Mouse (Mus musculus): ENCODE measurements around the gene Rimklb. TPM values are rescaled to one million over a fixed set of nuclear protein-coding genes. Genes with fewer than 3 reads are reported as not detected.

Gene Rimklb
- polyA plus RNA-seq, 1 experiment from 2014 or later, result 21.6 TPM

GRCm38 (mm10) chr6:122466092-122466713 is 32.4 kb downstream of the Rimklb start:
- no peak for DNase-seq
- Histone ChIP-seq H3K27me3 (ENCODE audit: insufficient read depth, low read length) (no peaks in the 10 kb centered on the region), H3K4me2 (no peak overlapping the region), H3K9me3 (ENCODE audit: low read depth, low read length) (no peaks in the 10 kb centered on the region), H3K4me3 (ENCODE audit: low read depth, low read length) (no peak overlapping the region), H3K27ac (ENCODE audit: low read depth) (no peak overlapping the region), H3K9ac (no peak overlapping the region), H3K4me1 (ENCODE audit: insufficient read depth) (no peaks in the 10 kb centered on the region), H3K36me3 (ENCODE audit: insufficient read depth) (peaks cover 16% of the 10 kb centered on the region; the same call in 1 of the 2 replicates)
- no peak for ATAC-seq (ENCODE audit: insufficient read depth)
- TF ChIP-seq CTCF (IDR thresholded peaks at IDR 0.05; ENCODE audit: low read depth), result no peak
- WGBS, result 79% methylated on average over 3 of the region's 3 CpGs

DNA sequence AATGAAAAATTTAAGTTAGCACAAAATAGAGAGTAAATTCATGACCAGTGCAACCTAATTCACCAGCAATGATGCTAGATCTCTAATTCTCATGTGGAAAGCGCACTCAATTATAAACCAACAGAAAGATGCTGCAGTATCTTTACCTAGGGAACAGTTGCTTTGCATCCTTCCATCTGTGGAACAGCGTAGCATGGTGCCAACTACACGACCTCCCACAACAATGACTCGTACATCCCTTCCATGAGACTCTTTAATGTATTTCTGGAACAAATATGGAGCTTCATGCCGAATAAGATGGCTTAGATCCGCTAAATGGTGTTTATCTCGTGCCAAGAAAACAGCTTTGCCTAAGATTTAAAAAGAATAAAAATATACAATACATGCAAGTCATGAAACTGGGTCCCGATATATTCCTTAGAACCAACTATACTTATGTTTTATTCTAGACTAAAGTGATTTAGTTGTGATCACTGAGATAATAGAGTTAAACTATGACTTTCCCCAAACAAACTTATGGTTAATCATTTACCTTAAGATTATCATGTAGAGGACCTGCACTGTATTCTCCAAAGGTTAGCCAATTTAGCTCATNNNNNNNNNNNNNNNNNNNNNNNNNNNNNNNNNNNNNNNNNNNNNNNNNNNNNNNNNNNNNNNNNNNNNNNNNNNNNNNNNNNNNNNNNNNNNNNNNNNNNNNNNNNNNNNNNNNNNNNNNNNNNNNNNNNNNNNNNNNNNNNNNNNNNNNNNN is 39.4 kb downstream of the Rimklb start:
- DNase-seq, result no peak
- Histone ChIP-seq H3K9ac (no peak overlapping the region), H3K4me3 (ENCODE audit: low read depth, low read length) (no peak overlapping the region), H3K27ac (ENCODE audit: low read depth) (no peak overlapping the region), H3K4me1 (ENCODE audit: insufficient read depth) (no peaks in the 10 kb centered on the region), H3K27me3 (ENCODE audit: insufficient read depth, low read length) (no peaks in the 10 kb centered on the region), H3K4me2 (no peak overlapping the region), H3K36me3 (ENCODE audit: insufficient read depth) (peaks cover 30% of the 10 kb centered on the region), H3K9me3 (ENCODE audit: low read depth, low read length) (no peaks in the 10 kb centered on the region)
- TF ChIP-seq CTCF (IDR thresholded peaks at IDR 0.05; ENCODE audit: low read depth), result no peak
- WGBS, result 89% methylated on average over 8 of the region's 8 CpGs
- no peak for ATAC-seq (ENCODE audit: insufficient read depth)

DNA sequence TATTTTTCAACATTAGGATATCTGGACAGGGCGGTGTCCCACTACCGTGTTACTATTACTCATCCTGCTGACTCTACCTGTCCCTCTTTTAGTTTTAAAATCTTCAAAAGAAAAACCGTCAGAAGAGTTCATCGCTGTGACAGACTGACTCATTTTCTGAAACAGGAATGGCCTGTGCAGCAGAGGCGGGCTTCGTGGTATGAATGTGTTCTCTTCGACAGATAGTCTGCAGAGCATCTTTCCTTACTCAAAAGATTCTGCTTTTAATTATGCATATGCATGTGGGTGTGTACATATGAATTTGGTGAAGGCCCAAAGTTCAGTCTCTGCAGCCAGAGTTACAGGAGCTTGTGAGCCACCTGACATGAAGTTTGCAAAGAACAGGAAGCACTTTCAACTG is 50.7 kb downstream of the Rimklb start:
- 88% methylated on average over 7 of the region's 7 CpGs for WGBS
- Histone ChIP-seq H3K27me3 (ENCODE audit: insufficient read depth, low read length) (no peaks in the 10 kb centered on the region), H3K4me2 (no peak overlapping the region), H3K36me3 (ENCODE audit: insufficient read depth) (peaks cover 4% of the 10 kb centered on the region; the same call in 1 of the 2 replicates), H3K9ac (no peak overlapping the region), H3K9me3 (ENCODE audit: low read depth, low read length) (no peaks in the 10 kb centered on the region), H3K27ac (ENCODE audit: low read depth) (no peak overlapping the region), H3K4me1 (ENCODE audit: insufficient read depth) (no peaks in the 10 kb centered on the region), H3K4me3 (ENCODE audit: low read depth, low read length) (no peak overlapping the region)
- TF ChIP-seq CTCF (IDR thresholded peaks at IDR 0.05; ENCODE audit: low read depth), result no peak
- ATAC-seq (ENCODE audit: insufficient read depth), result no peak
- DNase-seq, result no peak

DNA sequence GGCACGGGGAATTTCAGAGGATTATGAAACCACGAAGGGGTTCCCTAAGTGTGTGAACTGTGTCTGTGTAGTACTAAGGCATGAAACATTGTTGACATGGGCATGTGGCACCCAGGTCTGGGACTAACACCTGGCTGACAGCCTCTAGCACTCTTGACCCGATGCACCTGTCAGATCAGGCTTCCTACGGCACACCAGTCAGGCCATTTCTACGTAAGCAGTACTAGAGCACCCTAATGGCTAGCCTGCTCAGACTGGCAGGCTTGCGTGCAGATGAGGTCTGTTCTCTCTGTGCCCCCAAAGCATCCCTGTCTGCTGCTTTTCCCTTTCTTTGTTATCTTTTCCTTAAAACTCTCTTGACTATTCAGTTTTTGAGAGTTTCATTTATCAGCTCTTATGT is 53.3 kb downstream of the Rimklb start:
- Histone ChIP-seq H3K4me2 (no peak overlapping the region), H3K27me3 (ENCODE audit: insufficient read depth, low read length) (no peaks in the 10 kb centered on the region), H3K9ac (no peak overlapping the region), H3K4me1 (ENCODE audit: insufficient read depth) (no peaks in the 10 kb centered on the region), H3K4me3 (ENCODE audit: low read depth, low read length) (no peak overlapping the region), H3K9me3 (ENCODE audit: low read depth, low read length) (no peaks in the 10 kb centered on the region), H3K27ac (ENCODE audit: low read depth) (no peak overlapping the region), H3K36me3 (ENCODE audit: insufficient read depth) (peaks cover 4% of the 10 kb centered on the region; the same call in 1 of the 2 replicates)
- ATAC-seq (ENCODE audit: insufficient read depth) (no peak), DNase-seq (no peak)
- TF ChIP-seq CTCF (IDR thresholded peaks at IDR 0.05; ENCODE audit: low read depth), result no peak
- 71% methylated on average over 6 of the region's 6 CpGs for WGBS

DNA sequence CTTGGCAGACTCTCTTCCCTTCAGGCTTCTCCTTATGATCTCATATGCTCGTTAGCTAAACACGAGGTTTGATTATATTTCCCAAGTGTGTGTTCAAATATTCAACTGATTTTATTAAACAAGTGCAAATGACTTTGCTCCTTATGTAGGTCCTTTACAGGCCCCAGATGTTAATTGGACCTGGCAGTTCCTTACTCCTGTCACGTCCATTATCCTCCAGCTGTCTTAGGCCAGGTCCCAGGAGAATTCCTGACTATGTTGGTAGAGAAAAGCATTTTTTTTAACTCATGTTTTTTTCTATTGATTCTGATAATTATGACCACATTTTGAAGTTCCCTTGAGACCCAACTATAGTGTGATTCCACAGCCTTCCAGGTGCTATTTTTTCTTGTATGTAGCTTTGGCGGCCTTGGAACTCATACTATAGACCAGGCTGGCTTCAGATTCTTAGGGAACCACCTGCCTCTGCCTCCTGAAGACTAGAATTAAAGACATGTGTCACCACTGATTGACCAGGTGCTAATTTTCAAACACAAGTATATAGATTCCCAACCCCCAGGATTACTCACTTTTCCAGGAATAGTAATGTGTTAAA is 57.8 kb downstream of the Rimklb start:
- Histone ChIP-seq H3K27ac (ENCODE audit: low read depth) (no peak overlapping the region), H3K4me1 (ENCODE audit: insufficient read depth) (no peaks in the 10 kb centered on the region), H3K36me3 (ENCODE audit: insufficient read depth) (no peaks in the 10 kb centered on the region), H3K9ac (no peak overlapping the region), H3K4me2 (no peak overlapping the region), H3K9me3 (ENCODE audit: low read depth, low read length) (no peaks in the 10 kb centered on the region), H3K27me3 (ENCODE audit: insufficient read depth, low read length) (no peaks in the 10 kb centered on the region), H3K4me3 (ENCODE audit: low read depth, low read length) (no peak overlapping the region)
- ATAC-seq (ENCODE audit: insufficient read depth) (no peak), DNase-seq (no peak)
- no peak for TF ChIP-seq CTCF (IDR thresholded peaks at IDR 0.05; ENCODE audit: low read depth)
- WGBS, result 79% methylated on average over 4 of the region's 4 CpGs

- no peak for TF ChIP-seq CTCF (IDR thresholded peaks at IDR 0.05; ENCODE audit: low read depth)
- Histone ChIP-seq H3K9me3 (ENCODE audit: low read depth, low read length) (no peaks in the 10 kb centered on the region), H3K4me1 (ENCODE audit: insufficient read depth) (no peaks in the 10 kb centered on the region), H3K4me3 (ENCODE audit: low read depth, low read length) (no peak overlapping the region), H3K27ac (ENCODE audit: low read depth) (no peak overlapping the region), H3K4me2 (no peak overlapping the region), H3K27me3 (ENCODE audit: insufficient read depth, low read length) (no peaks in the 10 kb centered on the region), H3K9ac (no peak overlapping the region), H3K36me3 (ENCODE audit: insufficient read depth) (no peaks in the 10 kb centered on the region)
- WGBS, result 80% methylated on average over 3 of the region's 4 CpGs
- DNase-seq (no peak), ATAC-seq (ENCODE audit: insufficient read depth) (no peak)
Observed at GRCm38 (mm10) chr6:122439249-122439648, 59.3 kb downstream of the Rimklb start.

- 90% methylated on average over 2 of the region's 2 CpGs for WGBS
- DNase-seq (no peak), ATAC-seq (ENCODE audit: insufficient read depth) (no peak)
- Histone ChIP-seq H3K27me3 (ENCODE audit: insufficient read depth, low read length) (no peaks in the 10 kb centered on the region), H3K9me3 (ENCODE audit: low read depth, low read length) (no peaks in the 10 kb centered on the region), H3K9ac (no peak overlapping the region), H3K27ac (ENCODE audit: low read depth) (no peak overlapping the region), H3K4me1 (ENCODE audit: insufficient read depth) (no peaks in the 10 kb centered on the region), H3K4me2 (no peak overlapping the region), H3K36me3 (ENCODE audit: insufficient read depth) (no peaks in the 10 kb centered on the region), H3K4me3 (ENCODE audit: low read depth, low read length) (no peak overlapping the region)
- TF ChIP-seq CTCF (IDR thresholded peaks at IDR 0.05; ENCODE audit: low read depth), result no peak
Observed at GRCm38 (mm10) chr6:122435270-122435669, 63.3 kb downstream of the Rimklb start.

All from lung, embryonic 14.5 days (tissue).